Mouse (Mus musculus): ENCODE results near the gene Fut7.

- TF ChIP-seq POLR2A (IDR thresholded peaks at IDR 0.05; ENCODE audit: low read depth, low read length) (no peak), CTCF (IDR thresholded peaks at IDR 0.05; ENCODE audit: extremely low read depth, insufficient read length, insufficient replicate concordance, low read depth, low read length) (no peak)
These were observed 28.5 kb upstream of the Fut7 start for GRCm38 (mm10) chr2:25394281-25395221.

Data from small intestine, adult 2 months (tissue).